Mouse (Mus musculus): ENCODE data around the gene Papss2. TPM values are rescaled to one million over a fixed set of nuclear protein-coding genes. Genes with fewer than 3 reads are reported as not detected.
A peak's percentile ranks its signal among the peaks of the same experiment; 100 is the strongest.

The Papss2 gene
- polyA plus RNA-seq, 1 experiment from 2014 or later, result 1.0 TPM

DNA sequence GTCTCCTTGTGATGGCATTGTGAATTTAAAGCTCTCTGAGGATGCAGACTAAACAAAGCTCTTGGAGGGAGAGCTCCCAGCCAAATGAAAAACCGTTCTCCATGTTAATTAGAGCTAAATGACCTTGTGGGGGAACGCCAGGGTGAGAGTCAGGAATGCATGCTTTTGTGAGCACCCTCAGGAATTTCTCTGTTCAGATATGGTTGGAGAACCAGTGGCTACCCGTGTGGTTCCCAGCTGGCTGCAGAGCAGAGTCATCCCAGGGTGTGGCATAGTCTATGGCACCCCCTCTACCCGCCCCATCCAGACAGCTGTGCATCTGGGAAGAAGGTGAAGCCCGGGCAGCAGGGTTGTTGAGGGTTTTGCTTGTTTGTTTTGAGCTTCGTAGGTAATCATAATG lies 7.9 kb upstream of the Papss2 start:
- Histone ChIP-seq H3K36me3 (ENCODE audit: control insufficient read depth, insufficient read depth, low read length) (no peaks in the 10 kb centered on the region), H3K4me2 (ENCODE audit: low read length) (no peak overlapping the region), H3K27me3 (ENCODE audit: control insufficient read depth, insufficient read depth, low read depth, low read length) (no peaks in the 10 kb centered on the region), H3K9me3 (replicated peaks; ENCODE audit: control insufficient read depth, low read length, poor library complexity, severe bottlenecking) (no peaks in the 10 kb centered on the region), H3K27ac (ENCODE audit: low read length) (no peak overlapping the region), H3K4me1 (ENCODE audit: control insufficient read depth, insufficient read depth, low read length) (no peaks in the 10 kb centered on the region), H3K4me3 (ENCODE audit: low read depth, low read length) (no peak overlapping the region), H3K9ac (ENCODE audit: low read depth, low read length) (no peak overlapping the region)
- WGBS, result 55% methylated on average over 6 of the region's 6 CpGs
- ATAC-seq, result no peak

DNA sequence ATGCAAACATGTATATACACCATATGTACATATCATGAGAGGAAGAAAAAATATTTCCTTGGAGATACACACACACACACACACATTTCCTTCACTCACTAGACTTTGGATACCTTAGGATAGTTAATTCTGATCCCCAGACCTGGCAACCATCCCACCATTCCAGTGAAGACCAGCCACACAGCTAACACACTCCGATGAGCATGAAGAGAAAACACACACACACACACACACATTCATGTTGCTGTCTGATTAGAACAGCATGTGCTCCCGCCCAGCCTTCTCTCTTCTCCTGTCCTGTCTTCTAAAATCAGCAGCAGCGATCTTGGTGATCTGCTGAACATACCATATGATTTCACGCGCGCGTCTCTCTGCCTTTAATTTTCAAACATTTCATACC lies 2.8 kb upstream of the Papss2 start:
- WGBS, result 94% methylated on average over 7 of the region's 7 CpGs

GRCm38 (mm10) chr19:32593870-32594269 lies 1.7 kb upstream of the Papss2 start:
- 83% methylated on average over 5 of the region's 5 CpGs for WGBS
- Histone ChIP-seq H3K9me3 (replicated peaks; ENCODE audit: control insufficient read depth, low read length, poor library complexity, severe bottlenecking) (no peaks in the 10 kb centered on the region), H3K27ac (ENCODE audit: low read length) (no peak overlapping the region), H3K4me3 (ENCODE audit: low read depth, low read length) (no peak overlapping the region), H3K4me1 (ENCODE audit: control insufficient read depth, insufficient read depth, low read length) (peaks cover 2% of the 10 kb centered on the region; the same call in 1 of the 2 replicates), H3K9ac (ENCODE audit: low read depth, low read length) (no peak overlapping the region), H3K4me2 (ENCODE audit: low read length) (no peak overlapping the region), H3K27me3 (ENCODE audit: control insufficient read depth, insufficient read depth, low read depth, low read length) (peaks cover 12% of the 10 kb centered on the region), H3K36me3 (ENCODE audit: control insufficient read depth, insufficient read depth, low read length) (no peaks in the 10 kb centered on the region)
- no peak for ATAC-seq

More for the DNA sequence above, 2.8 kb upstream of the Papss2 start:
- Histone ChIP-seq H3K9ac (ENCODE audit: low read depth, low read length) (no peak overlapping the region), H3K4me1 (ENCODE audit: control insufficient read depth, insufficient read depth, low read length) (peaks cover 2% of the 10 kb centered on the region; the same call in 1 of the 2 replicates), H3K4me2 (ENCODE audit: low read length) (no peak overlapping the region), H3K27ac (ENCODE audit: low read length) (no peak overlapping the region), H3K36me3 (ENCODE audit: control insufficient read depth, insufficient read depth, low read length) (no peaks in the 10 kb centered on the region), H3K4me3 (ENCODE audit: low read depth, low read length) (no peak overlapping the region), H3K27me3 (ENCODE audit: control insufficient read depth, insufficient read depth, low read depth, low read length) (peaks cover 12% of the 10 kb centered on the region), H3K9me3 (replicated peaks; ENCODE audit: control insufficient read depth, low read length, poor library complexity, severe bottlenecking) (no peaks in the 10 kb centered on the region)
- no peak for ATAC-seq

DNA sequence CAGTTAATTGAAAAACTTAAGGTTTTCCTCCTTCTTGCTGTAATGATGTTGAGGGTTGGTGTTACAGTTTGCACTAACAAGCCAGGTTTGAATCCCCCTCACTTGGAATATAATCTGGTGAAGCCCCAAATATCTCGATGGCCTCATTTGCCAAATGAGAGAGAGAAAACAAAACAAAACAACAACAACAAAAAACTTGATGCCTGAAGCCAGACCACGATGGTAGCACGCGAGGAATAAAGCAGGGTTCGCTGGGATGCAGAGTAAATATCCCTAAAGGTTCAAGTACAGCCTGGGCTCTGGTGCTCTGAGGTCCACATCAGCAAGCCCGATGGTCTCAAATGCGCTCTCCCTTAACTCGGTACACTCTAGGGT lies 472 bp upstream of the Papss2 start:
- Histone ChIP-seq H3K27me3 (ENCODE audit: control insufficient read depth, insufficient read depth, low read depth, low read length) (peaks cover 12% of the 10 kb centered on the region), H3K27ac (ENCODE audit: low read length) (no peak overlapping the region), H3K4me3 (ENCODE audit: low read depth, low read length) (peak overlapping the region; percentile 58), H3K9ac (ENCODE audit: low read depth, low read length) (peak overlapping the region; percentile 65), H3K4me2 (ENCODE audit: low read length) (peak overlapping the region; percentile 90), H3K4me1 (ENCODE audit: control insufficient read depth, insufficient read depth, low read length) (peaks cover 2% of the 10 kb centered on the region; the same call in 1 of the 2 replicates), H3K9me3 (replicated peaks; ENCODE audit: control insufficient read depth, low read length, poor library complexity, severe bottlenecking) (no peaks in the 10 kb centered on the region), H3K36me3 (ENCODE audit: control insufficient read depth, insufficient read depth, low read length) (no peaks in the 10 kb centered on the region)
- 21% methylated on average over 8 of the region's 8 CpGs for WGBS
- ATAC-seq, result no peak

GRCm38 (mm10) chr19:32599006-32599405 lies 3.4 kb downstream of the Papss2 start:
- H3K36me3 ChIP-seq (ENCODE audit: control insufficient read depth, insufficient read depth, low read length), result no peaks in the 10 kb centered on the region
- peaks cover 2% of the 10 kb centered on the region; the same call in 1 of the 2 replicates for H3K4me1 ChIP-seq (ENCODE audit: control insufficient read depth, insufficient read depth, low read length)
- 64% methylated on average over 7 of the region's 7 CpGs for WGBS
- H3K9ac ChIP-seq (ENCODE audit: low read depth, low read length), result no peak overlapping the region
- H3K27me3 ChIP-seq (ENCODE audit: control insufficient read depth, insufficient read depth, low read depth, low read length), result peaks cover 12% of the 10 kb centered on the region
- H3K27ac ChIP-seq (ENCODE audit: low read length), result no peak overlapping the region
- no peak for ATAC-seq
- no peak overlapping the region for H3K4me3 ChIP-seq (ENCODE audit: low read depth, low read length)
- H3K9me3 ChIP-seq (replicated peaks; ENCODE audit: control insufficient read depth, low read length, poor library complexity, severe bottlenecking), result no peaks in the 10 kb centered on the region
- H3K4me2 ChIP-seq (ENCODE audit: low read length), result no peak overlapping the region

DNA sequence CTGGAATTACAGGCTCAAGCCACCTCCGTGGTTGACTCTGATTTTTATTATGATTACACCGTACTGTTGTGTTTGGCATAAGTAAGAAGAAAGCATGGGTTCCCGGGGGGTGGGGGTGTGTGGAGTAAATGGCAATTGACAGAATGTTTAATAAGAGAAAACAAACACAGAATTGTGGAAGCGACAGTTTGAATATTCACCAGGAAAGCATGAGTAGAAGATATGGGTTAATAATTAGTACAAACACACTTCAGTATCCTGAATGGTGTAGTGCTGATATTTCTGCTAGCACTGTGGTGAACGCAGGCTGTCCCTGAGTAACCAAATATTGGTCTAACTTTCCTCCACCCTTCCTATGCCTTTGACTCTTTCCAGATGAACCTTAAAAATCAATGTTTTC lies 3.8 kb downstream of the Papss2 start:
- Histone ChIP-seq H3K4me3 (ENCODE audit: low read depth, low read length) (no peak overlapping the region), H3K4me1 (ENCODE audit: control insufficient read depth, insufficient read depth, low read length) (peaks cover 2% of the 10 kb centered on the region; the same call in 1 of the 2 replicates), H3K27me3 (ENCODE audit: control insufficient read depth, insufficient read depth, low read depth, low read length) (peaks cover 12% of the 10 kb centered on the region), H3K9me3 (replicated peaks; ENCODE audit: control insufficient read depth, low read length, poor library complexity, severe bottlenecking) (no peaks in the 10 kb centered on the region), H3K4me2 (ENCODE audit: low read length) (no peak overlapping the region), H3K27ac (ENCODE audit: low read length) (no peak overlapping the region), H3K9ac (ENCODE audit: low read depth, low read length) (no peak overlapping the region), H3K36me3 (ENCODE audit: control insufficient read depth, insufficient read depth, low read length) (no peaks in the 10 kb centered on the region)
- WGBS, result 76% methylated on average over 5 of the region's 5 CpGs
- no peak for ATAC-seq

- Histone ChIP-seq H3K9me3 (replicated peaks; ENCODE audit: control insufficient read depth, low read length, poor library complexity, severe bottlenecking) (no peaks in the 10 kb centered on the region), H3K4me2 (ENCODE audit: low read length) (no peak overlapping the region), H3K9ac (ENCODE audit: low read depth, low read length) (no peak overlapping the region), H3K27me3 (ENCODE audit: control insufficient read depth, insufficient read depth, low read depth, low read length) (peaks cover 7% of the 10 kb centered on the region), H3K36me3 (ENCODE audit: control insufficient read depth, insufficient read depth, low read length) (no peaks in the 10 kb centered on the region), H3K27ac (ENCODE audit: low read length) (no peak overlapping the region), H3K4me3 (ENCODE audit: low read depth, low read length) (no peak overlapping the region), H3K4me1 (ENCODE audit: control insufficient read depth, insufficient read depth, low read length) (no peaks in the 10 kb centered on the region)
- 61% methylated on average over 6 of the region's 6 CpGs for WGBS
- no peak for ATAC-seq
Measured at GRCm38 (mm10) chr19:32601033-32601770, 5.6 kb downstream of the Papss2 start.

DNA sequence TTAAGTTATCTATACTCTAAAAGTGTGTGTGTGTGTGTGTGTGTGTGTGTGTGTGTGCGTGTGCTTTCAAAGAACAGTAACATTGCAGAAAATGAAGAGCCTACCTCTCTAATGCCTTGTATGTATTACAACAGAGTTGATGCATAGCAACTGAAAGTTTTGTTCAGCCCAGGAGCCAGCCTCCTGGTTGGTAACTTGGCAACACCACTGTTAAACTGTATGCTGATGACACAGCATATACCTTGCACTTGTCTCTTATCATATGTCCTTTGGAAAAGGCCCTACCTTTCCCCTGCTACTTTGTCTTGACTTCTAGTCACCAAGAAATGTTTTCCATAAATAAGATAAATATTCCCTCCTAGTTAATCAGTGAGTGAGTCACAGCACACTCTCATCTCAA lies 7.9 kb downstream of the Papss2 start:
- H3K9ac ChIP-seq (ENCODE audit: low read depth, low read length), result no peak overlapping the region
- H3K4me2 ChIP-seq (ENCODE audit: low read length), result no peak overlapping the region
- H3K9me3 ChIP-seq (replicated peaks; ENCODE audit: control insufficient read depth, low read length, poor library complexity, severe bottlenecking), result no peaks in the 10 kb centered on the region
- H3K27me3 ChIP-seq (ENCODE audit: control insufficient read depth, insufficient read depth, low read depth, low read length), result no peaks in the 10 kb centered on the region
- H3K4me3 ChIP-seq (ENCODE audit: low read depth, low read length), result no peak overlapping the region
- 96% methylated on average over 1 of the region's 1 CpGs for WGBS
- no peaks in the 10 kb centered on the region for H3K36me3 ChIP-seq (ENCODE audit: control insufficient read depth, insufficient read depth, low read length)
- ATAC-seq, result no peak
- H3K4me1 ChIP-seq (ENCODE audit: control insufficient read depth, insufficient read depth, low read length), result no peaks in the 10 kb centered on the region
- no peak overlapping the region for H3K27ac ChIP-seq (ENCODE audit: low read length)

DNA sequence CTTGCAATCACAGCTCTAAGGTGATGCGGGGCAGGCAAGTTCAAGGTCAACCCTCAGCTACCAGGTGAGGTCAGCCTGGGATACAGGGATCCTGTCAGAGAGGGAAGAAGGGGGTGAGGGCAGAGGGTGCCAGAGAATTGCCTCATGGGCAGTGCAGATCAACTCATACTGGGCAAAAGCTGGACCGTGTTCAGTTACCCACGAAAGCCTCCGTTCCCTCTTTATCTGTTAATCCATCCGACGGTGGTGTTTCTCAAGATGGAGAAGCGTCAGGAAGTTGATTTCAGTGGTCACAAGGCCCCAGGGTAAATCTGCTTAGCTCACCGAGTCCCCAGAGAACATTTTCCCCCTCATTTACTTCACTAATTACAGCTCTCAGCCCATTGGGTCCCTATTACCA lies 8.5 kb downstream of the Papss2 start:
- H3K4me2 ChIP-seq (ENCODE audit: low read length), result no peak overlapping the region
- H3K9me3 ChIP-seq (replicated peaks; ENCODE audit: control insufficient read depth, low read length, poor library complexity, severe bottlenecking), result no peaks in the 10 kb centered on the region
- H3K27ac ChIP-seq (ENCODE audit: low read length), result no peak overlapping the region
- H3K4me3 ChIP-seq (ENCODE audit: low read depth, low read length), result no peak overlapping the region
- H3K4me1 ChIP-seq (ENCODE audit: control insufficient read depth, insufficient read depth, low read length), result no peaks in the 10 kb centered on the region
- H3K27me3 ChIP-seq (ENCODE audit: control insufficient read depth, insufficient read depth, low read depth, low read length), result no peaks in the 10 kb centered on the region
- H3K9ac ChIP-seq (ENCODE audit: low read depth, low read length), result no peak overlapping the region
- ATAC-seq, result no peak
- no peaks in the 10 kb centered on the region for H3K36me3 ChIP-seq (ENCODE audit: control insufficient read depth, insufficient read depth, low read length)
- WGBS, result 53% methylated on average over 8 of the region's 8 CpGs

Measured in midbrain, embryonic 16.5 days (tissue).